Mouse (Mus musculus) Muller cell, postnatal 12 days (primary cell): ENCODE measurements around the gene Ralgps2.

Experiments used
- DNase-seq: peaks from one replicate; pipeline ENCODE4 v3.0.0-alpha.2; 2015; ENCODE audit errors: inconsistent ontology term

Ralgps2 gene

DNA sequence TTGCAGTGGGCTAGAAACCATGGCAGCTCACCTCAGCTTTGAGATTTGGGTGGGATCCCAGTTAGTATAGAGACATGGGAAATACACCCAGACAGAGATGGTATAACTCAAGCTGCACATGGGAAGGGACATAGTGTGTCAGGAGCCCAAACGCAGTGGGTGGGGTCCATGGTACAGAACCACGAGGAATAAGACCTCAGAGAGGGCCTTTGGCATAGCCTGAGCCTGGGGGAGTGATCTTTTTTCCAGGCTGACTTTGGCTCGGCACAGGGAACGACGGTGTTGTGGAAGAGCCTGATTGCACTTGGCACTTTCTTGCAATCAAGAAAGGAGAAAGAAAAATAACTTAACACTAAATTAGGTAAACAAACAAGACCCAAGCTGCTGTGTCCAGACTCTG, 170.3 kb downstream of the Ralgps2 start:
- DNase-seq, result no peak

DNA sequence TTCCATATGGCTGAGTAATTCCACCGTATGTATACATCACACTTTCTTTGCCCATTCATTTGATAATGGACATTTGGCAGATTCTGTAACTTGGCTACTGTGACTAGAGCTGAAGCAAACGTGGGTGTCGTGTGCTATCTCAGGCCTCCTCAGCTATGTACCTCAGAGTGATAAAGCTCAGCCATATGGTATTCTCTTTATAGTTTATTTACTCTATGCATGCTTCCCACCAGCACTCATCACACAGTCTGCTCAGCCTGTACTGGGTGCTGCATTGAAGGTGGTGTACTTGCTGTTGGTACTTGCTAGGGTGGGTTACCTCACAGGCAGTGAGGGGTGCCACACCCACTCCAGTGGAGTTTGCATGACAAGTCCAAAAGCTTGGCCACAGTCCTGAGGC, 174.1 kb downstream of the Ralgps2 start:
- DNase-seq, result no peak

DNA sequence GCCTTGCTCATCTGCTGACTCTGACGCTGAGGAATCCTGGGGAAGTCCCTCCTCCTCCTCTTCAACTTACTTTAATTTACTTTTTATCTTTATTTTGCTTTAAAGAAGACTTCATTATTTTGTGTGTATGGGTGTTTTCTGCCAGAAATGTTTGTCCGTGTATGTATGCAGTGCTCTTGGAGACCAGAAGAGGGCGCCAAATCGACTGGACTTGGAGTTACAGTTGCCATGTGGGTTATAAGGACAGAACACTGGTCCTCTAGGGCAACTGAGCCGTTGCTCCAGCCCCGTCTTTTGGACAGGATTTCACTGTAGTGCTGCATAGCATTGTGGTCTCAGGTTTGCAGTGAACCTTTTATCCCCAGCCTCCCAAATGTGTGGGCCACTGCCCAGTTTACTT, 174.8 kb downstream of the Ralgps2 start:
- DNase-seq, result no peak

- DNase-seq, result no peak
These were observed 176.1 kb downstream of the Ralgps2 start for GRCm38 (mm10) chr1:156763280-156763679.

- DNase-seq, result no peak
These were observed 178.0 kb downstream of the Ralgps2 start for GRCm38 (mm10) chr1:156761430-156761801.

DNA sequence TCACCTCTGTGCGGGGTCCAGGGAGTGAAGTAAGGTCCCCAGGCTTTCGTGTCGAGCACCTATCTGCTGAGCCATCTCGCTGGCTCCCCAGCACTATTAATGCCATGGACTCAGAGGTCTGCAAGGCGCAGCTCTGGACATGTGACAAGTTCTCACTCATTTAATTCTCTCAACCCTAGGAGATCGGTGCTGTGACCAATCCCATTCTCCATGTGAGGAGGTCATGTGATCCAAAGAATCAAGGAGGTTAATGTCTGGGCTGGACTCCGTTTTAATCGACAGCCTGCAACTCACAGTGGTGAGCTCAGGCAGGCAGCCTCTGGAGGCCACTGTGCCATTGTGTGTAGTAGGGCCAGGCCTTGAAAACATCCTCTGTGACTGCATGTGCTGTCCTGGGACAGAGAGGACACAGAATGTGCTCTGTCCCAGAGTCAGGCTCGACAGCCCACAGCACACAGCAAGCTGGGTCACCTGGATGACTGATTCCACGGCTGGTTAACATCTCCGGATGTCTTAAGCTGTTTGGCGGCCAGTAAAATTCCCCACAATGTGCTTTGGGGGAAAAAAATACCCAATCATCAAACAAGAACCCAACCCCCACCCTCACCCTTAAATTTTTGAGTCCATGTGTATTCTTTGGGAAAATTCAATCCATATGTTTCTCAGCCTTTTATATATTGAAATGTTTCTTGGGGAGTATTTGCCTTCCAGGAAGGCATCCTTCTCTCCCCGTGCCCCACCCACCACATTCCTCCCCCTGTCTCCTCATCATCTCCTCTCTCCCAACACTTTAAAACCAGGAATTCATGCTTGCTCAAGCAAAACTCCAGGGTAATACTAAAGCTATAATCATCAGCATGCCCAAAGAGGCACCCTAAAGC, 178.6 kb downstream of the Ralgps2 start:
- DNase-seq, result no peak

DNA sequence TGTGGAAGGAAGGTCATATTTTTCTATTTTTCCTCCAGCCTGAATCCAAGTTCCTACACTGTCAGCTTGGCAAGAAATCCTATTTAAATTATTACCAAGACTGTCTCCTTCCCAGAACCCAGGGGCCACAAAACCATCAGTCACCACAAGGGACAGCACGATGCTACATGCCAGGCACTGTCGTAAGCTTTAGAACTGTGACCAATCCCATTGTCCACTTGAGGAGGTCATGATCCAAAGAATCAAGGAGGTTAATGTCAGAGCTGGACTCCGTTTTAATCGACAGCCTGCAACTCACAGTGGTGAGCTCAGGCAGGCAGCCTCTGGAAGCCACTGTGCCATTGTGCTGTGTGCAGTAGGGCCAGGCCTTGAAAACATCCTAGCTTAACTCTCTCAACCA, 181.1 kb downstream of the Ralgps2 start:
- no peak for DNase-seq

- DNase-seq, result no peak
These were observed 184.6 kb downstream of the Ralgps2 start for GRCm38 (mm10) chr1:156754608-156755413.
